Mouse (Mus musculus): ENCODE results near the gene Tor1a. TPM values are rescaled to one million over a fixed set of nuclear protein-coding genes. Genes with fewer than 3 reads are reported as not detected.
A peak's percentile ranks its signal among the peaks of the same experiment; 100 is the strongest.

The Tor1a gene
- total RNA-seq (2014; rRNA removed) (68.9 and 88.7 TPM in 2 replicates), polyA plus RNA-seq (2015; fragmentation: Nextera tagmentation; extraction: Ambion mirVana) (90.3 and 95.4 TPM in 2 replicates)

DNA sequence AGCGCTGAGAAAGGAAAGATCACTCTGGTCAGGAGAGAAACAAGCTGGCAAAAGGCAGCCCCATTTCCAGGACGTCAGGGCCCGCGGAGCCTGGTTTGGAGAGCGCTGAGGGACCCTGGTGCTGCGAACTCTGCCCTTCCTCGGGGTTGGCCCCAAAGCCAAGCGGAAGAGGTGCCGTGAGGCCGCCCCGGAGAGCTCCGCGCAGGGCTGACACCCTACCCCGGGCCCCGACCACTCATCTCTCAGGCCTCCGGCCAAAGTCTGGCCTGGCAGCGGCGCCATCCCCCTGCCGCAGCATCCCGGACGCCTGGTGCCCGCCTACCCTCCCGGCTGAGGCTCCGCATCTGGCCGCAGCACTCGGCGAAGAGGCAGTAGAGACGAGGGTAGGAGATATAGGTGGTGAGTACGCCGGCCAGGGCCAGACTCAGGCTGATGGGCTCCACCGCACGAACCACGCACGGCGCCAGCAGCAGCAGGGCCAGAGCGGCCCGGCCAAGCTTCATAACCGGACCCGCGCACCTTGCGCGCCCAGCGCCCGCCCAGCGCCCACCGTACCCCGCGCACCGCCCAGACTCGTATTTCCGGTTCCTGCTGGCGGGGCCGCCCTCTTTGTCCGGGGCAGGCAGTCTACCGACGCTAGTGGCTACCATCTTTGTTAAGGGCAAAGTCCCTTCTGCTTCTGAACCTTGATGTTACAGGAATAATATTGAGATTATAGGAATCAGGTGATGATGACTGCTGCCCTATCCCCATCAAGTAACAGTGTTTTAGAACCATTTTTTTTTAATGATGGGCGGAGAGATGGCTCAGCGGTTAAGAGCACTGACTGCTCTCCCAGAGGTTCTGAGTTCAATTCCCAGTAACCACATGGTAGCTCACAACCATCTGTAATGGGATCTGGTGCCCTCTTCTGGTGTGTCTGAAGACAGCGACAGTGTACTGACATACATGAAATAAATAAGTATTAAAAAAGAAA, at the start of gene Tor1a:
Gene Tor1a, minus strand, starts transcription at position 582 of the 976 bp plus-strand sequence.
- peak; percentile 94 for ATAC-seq (ENCODE audit: low FRiP score)
- H3K4me3 ChIP-seq (ENCODE audit: low read depth, low read length), result peak within 1 kb of the TSS; percentile 73
- no peaks in the 10 kb centered on the region for H3K27me3 ChIP-seq (ENCODE audit: insufficient read depth, low read length)
- peak within 1 kb of the TSS; percentile 93 for H3K9ac ChIP-seq (replicated peaks; ENCODE audit: low read length, poor library complexity, severe bottlenecking)
- no peaks in the 10 kb centered on the region for H3K9me3 ChIP-seq (ENCODE audit: low read length)
- H3K36me3 ChIP-seq (ENCODE audit: insufficient read depth, low read length), result peaks cover 30% of the 10 kb centered on the region
- peak; percentile 95 for DNase-seq (ENCODE audit: low spot score)
- peaks cover 10% of the 10 kb centered on the region for H3K4me1 ChIP-seq (ENCODE audit: insufficient read depth, low read length)
- peak; percentile 45 for TF ChIP-seq CTCF (IDR thresholded peaks at IDR 0.05)
- 2% methylated on average over 58 of the region's 59 CpGs for WGBS
- peak within 1 kb of the TSS; percentile 74 for H3K4me2 ChIP-seq (ENCODE audit: low read depth, low read length, poor library complexity, severe bottlenecking)
- peak within 1 kb of the TSS; percentile 76 for H3K27ac ChIP-seq (ENCODE audit: low read depth, low read length)

DNA sequence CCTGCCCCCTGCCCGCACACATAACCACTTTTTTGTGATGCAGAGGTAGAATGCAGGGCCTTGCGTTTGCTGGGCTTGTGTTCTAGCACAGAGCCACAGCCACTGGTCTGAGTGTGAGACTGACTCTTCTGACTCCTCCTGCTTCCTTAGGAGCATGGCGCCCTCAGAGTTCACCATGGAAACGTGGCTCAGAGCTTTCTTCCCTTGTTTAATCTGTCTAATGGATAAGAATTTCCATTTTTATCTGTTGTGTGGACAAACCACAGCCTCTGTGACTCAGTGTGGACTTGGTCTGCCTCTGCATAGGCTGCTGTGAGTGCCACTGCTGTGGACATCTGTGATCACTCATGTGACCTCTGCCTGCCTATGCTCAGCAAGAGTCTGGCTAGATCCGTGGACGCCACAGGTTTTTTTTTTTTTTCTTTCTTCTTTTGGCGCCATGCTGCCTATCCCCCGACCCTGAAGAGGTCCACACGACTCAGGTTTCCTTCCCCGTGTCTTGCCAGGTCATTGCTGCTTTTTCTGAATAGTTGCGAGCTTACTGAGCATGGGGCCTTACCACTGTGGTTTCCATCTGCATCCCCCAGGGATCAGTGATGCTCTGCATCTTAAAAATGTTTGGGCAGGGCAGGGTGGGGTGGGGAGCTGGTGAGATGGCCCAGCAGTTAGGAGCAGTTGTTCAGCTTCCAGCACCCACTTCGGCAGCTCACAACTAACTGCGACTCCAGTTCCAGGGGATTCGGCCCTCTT, 45.8 kb upstream of the Tor1a start:
- no peaks in the 10 kb centered on the region for H3K9me3 ChIP-seq (ENCODE audit: low read length)
- H3K27ac ChIP-seq (ENCODE audit: low read depth, low read length), result no peak overlapping the region
- H3K4me1 ChIP-seq (ENCODE audit: insufficient read depth, low read length), result no peaks in the 10 kb centered on the region
- no peak overlapping the region for H3K4me3 ChIP-seq (ENCODE audit: low read depth, low read length)
- no peak overlapping the region for H3K4me2 ChIP-seq (ENCODE audit: low read depth, low read length, poor library complexity, severe bottlenecking)
- TF ChIP-seq CTCF (IDR thresholded peaks at IDR 0.05), result no peak
- DNase-seq (ENCODE audit: low spot score) (no peak), ATAC-seq (ENCODE audit: low FRiP score) (no peak)
- WGBS, result 75% methylated on average over 14 of the region's 14 CpGs
- no peaks in the 10 kb centered on the region for H3K27me3 ChIP-seq (ENCODE audit: insufficient read depth, low read length)
- no peak overlapping the region for H3K9ac ChIP-seq (replicated peaks; ENCODE audit: low read length, poor library complexity, severe bottlenecking)
- H3K36me3 ChIP-seq (ENCODE audit: insufficient read depth, low read length), result peaks cover 62% of the 10 kb centered on the region

DNA sequence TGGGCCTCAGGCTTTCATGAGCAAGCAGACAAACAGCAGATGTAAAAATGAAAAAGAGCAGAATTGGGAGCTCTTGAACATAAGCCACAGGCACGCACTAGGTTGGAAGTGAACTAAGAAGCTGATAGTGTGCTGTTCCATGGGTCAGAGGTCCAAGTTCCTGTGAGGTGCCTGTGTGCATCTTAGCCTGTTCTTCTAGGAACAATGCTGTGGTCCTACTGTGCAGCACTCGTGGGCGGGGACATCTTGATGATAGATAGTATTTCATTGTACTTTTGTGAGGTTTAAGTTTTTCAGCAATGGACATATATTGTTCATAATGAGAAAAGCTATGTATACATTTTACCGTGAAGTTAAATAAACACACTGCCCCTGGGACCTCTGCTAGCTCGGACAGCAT, 39.5 kb upstream of the Tor1a start:
- H3K4me3 ChIP-seq (ENCODE audit: low read depth, low read length), result no peak overlapping the region
- no peaks in the 10 kb centered on the region for H3K9me3 ChIP-seq (ENCODE audit: low read length)
- TF ChIP-seq CTCF (IDR thresholded peaks at IDR 0.05), result no peak
- H3K9ac ChIP-seq (replicated peaks; ENCODE audit: low read length, poor library complexity, severe bottlenecking), result no peak overlapping the region
- H3K27me3 ChIP-seq (ENCODE audit: insufficient read depth, low read length), result no peaks in the 10 kb centered on the region
- peaks cover 72% of the 10 kb centered on the region for H3K36me3 ChIP-seq (ENCODE audit: insufficient read depth, low read length)
- no peak overlapping the region for H3K4me2 ChIP-seq (ENCODE audit: low read depth, low read length, poor library complexity, severe bottlenecking)
- no peak overlapping the region for H3K27ac ChIP-seq (ENCODE audit: low read depth, low read length)
- 91% methylated on average over 5 of the region's 5 CpGs for WGBS
- H3K4me1 ChIP-seq (ENCODE audit: insufficient read depth, low read length), result no peaks in the 10 kb centered on the region
- ATAC-seq (ENCODE audit: low FRiP score) (no peak), DNase-seq (ENCODE audit: low spot score) (no peak)

DNA sequence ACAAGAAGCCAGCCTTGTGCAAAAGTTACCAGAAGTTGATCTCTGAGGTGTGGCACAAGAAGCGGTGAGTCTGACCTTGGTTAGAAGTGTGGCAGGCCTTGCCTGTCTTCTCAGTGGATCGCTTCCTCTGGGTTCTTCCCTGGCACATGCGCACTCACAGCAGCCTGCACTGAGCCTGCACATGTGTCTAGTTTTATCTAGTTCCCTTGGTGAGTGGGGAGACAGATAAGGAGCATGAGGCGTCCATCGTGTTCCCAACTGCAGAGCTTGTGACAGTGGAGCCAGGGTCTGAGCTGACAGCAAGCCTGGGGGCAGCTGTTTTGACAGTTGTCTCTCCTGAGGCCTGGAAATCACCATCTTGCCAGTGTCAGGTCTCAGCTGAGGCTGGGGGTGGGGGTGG, 38.7 kb upstream of the Tor1a start:
- WGBS, result 91% methylated on average over 5 of the region's 5 CpGs
- H3K9me3 ChIP-seq (ENCODE audit: low read length), result no peaks in the 10 kb centered on the region
- H3K27me3 ChIP-seq (ENCODE audit: insufficient read depth, low read length), result no peaks in the 10 kb centered on the region
- H3K4me3 ChIP-seq (ENCODE audit: low read depth, low read length), result no peak overlapping the region
- H3K9ac ChIP-seq (replicated peaks; ENCODE audit: low read length, poor library complexity, severe bottlenecking), result no peak overlapping the region
- peaks cover 73% of the 10 kb centered on the region for H3K36me3 ChIP-seq (ENCODE audit: insufficient read depth, low read length)
- H3K4me1 ChIP-seq (ENCODE audit: insufficient read depth, low read length), result no peaks in the 10 kb centered on the region
- DNase-seq (ENCODE audit: low spot score), result no peak
- H3K4me2 ChIP-seq (ENCODE audit: low read depth, low read length, poor library complexity, severe bottlenecking), result no peak overlapping the region
- no peak for ATAC-seq (ENCODE audit: low FRiP score)
- TF ChIP-seq CTCF (IDR thresholded peaks at IDR 0.05), result no peak
- H3K27ac ChIP-seq (ENCODE audit: low read depth, low read length), result no peak overlapping the region

DNA sequence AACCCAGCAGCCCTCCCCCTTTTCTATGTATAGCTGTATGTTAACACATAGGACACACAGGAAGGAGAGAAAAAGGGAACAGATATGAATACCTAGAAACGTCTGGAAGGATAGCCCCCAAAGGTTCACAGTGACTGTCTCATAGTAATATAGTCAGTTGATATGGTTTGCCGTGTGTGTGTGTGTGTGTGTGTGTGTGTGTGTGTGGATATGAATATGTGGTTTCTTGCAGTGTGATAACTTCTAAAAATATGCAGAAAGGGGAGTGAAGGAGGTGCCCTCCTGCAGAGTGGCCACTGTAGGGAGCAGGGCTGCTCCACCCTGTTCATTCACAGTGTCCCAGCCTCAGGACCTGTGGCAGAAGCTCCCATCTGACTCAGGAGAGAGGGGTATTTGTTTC, 37.7 kb upstream of the Tor1a start:
- no peaks in the 10 kb centered on the region for H3K4me1 ChIP-seq (ENCODE audit: insufficient read depth, low read length)
- ATAC-seq (ENCODE audit: low FRiP score), result no peak
- H3K27me3 ChIP-seq (ENCODE audit: insufficient read depth, low read length), result no peaks in the 10 kb centered on the region
- no peak overlapping the region for H3K27ac ChIP-seq (ENCODE audit: low read depth, low read length)
- no peak overlapping the region for H3K4me2 ChIP-seq (ENCODE audit: low read depth, low read length, poor library complexity, severe bottlenecking)
- no peak for TF ChIP-seq CTCF (IDR thresholded peaks at IDR 0.05)
- H3K9me3 ChIP-seq (ENCODE audit: low read length), result no peaks in the 10 kb centered on the region
- peaks cover 64% of the 10 kb centered on the region for H3K36me3 ChIP-seq (ENCODE audit: insufficient read depth, low read length)
- DNase-seq (ENCODE audit: low spot score), result no peak
- WGBS, result 91% methylated on average over 2 of the region's 2 CpGs
- no peak overlapping the region for H3K4me3 ChIP-seq (ENCODE audit: low read depth, low read length)
- H3K9ac ChIP-seq (replicated peaks; ENCODE audit: low read length, poor library complexity, severe bottlenecking), result no peak overlapping the region
